Mouse (Mus musculus) right cerebral cortex, adult 18-20 months (tissue): ENCODE data around the gene Elovl6.

Source experiments
- DNase-seq: peaks from one replicate; pipeline ENCODE4 v3.0.0; 2022; ENCODE audit warnings: mixed read lengths

Gene Elovl6

GRCm38 (mm10) chr3:129649586-129650292 lies 117.6 kb downstream of the Elovl6 start:
- no peak for DNase-seq

GRCm38 (mm10) chr3:129650293-129650612 lies 118.1 kb downstream of the Elovl6 start:
- DNase-seq, result no peak

GRCm38 (mm10) chr3:129650931-129651330 lies 118.8 kb downstream of the Elovl6 start:
- no peak for DNase-seq

GRCm38 (mm10) chr3:129651765-129652164 lies 119.6 kb downstream of the Elovl6 start:
- DNase-seq, result no peak

GRCm38 (mm10) chr3:129652476-129652875 lies 120.3 kb downstream of the Elovl6 start:
- DNase-seq, result no peak

GRCm38 (mm10) chr3:129656540-129656939 lies 124.4 kb downstream of the Elovl6 start:
- DNase-seq, result no peak

- no peak for DNase-seq
Observed at GRCm38 (mm10) chr3:129657222-129657621, 125.1 kb downstream of the Elovl6 start.

- DNase-seq, result no peak
Observed at GRCm38 (mm10) chr3:129657775-129658174, 125.6 kb downstream of the Elovl6 start.

GRCm38 (mm10) chr3:129658776-129659175 lies 126.6 kb downstream of the Elovl6 start:
- DNase-seq, result no peak

GRCm38 (mm10) chr3:129663906-129664305 lies 131.8 kb downstream of the Elovl6 start:
- DNase-seq, result no peak

- no peak for DNase-seq
Observed at GRCm38 (mm10) chr3:129675923-129676322, 143.8 kb downstream of the Elovl6 start.

GRCm38 (mm10) chr3:129680258-129680657 lies 148.1 kb downstream of the Elovl6 start:
- no peak for DNase-seq

- no peak for DNase-seq
Observed at GRCm38 (mm10) chr3:129681841-129682240, 149.7 kb downstream of the Elovl6 start.

- no peak for DNase-seq
Observed at GRCm38 (mm10) chr3:129682389-129682788, 150.2 kb downstream of the Elovl6 start.

- DNase-seq, result no peak
Observed at GRCm38 (mm10) chr3:129683060-129683679, 151.0 kb downstream of the Elovl6 start.

- no peak for DNase-seq
Observed at GRCm38 (mm10) chr3:129686196-129686595, 154.0 kb downstream of the Elovl6 start.

GRCm38 (mm10) chr3:129686698-129687333 lies 154.7 kb downstream of the Elovl6 start:
- DNase-seq, result peak; percentile 64

- no peak for DNase-seq
Observed at GRCm38 (mm10) chr3:129687429-129687828, 155.3 kb downstream of the Elovl6 start.
